Mouse (Mus musculus) E14TG2a.4 (cell line): ENCODE results near the gene Klrb1c.
"Not testable (repeated sequence)": the region's sequence is repeated elsewhere in the genome, so short reads cannot be mapped to it uniquely, and the experiment has no call there.

Source experiments
- CTCF ChIP-seq: conservative IDR thresholded peaks from 2 replicates; pipeline ENCODE4 v1.5.1; 2014; ENCODE audit warnings: low read length
- NANOG ChIP-seq: IDR thresholded peaks from 2 replicates; pipeline ENCODE4 v1.6.1; 2014; ENCODE audit warnings: borderline replicate concordance, low read length, mixed read lengths
- POU5F1 ChIP-seq: IDR thresholded peaks from 2 replicates; pipeline ENCODE4 v1.6.1; 2014; ENCODE audit warnings: low read length, borderline replicate concordance

DNA sequence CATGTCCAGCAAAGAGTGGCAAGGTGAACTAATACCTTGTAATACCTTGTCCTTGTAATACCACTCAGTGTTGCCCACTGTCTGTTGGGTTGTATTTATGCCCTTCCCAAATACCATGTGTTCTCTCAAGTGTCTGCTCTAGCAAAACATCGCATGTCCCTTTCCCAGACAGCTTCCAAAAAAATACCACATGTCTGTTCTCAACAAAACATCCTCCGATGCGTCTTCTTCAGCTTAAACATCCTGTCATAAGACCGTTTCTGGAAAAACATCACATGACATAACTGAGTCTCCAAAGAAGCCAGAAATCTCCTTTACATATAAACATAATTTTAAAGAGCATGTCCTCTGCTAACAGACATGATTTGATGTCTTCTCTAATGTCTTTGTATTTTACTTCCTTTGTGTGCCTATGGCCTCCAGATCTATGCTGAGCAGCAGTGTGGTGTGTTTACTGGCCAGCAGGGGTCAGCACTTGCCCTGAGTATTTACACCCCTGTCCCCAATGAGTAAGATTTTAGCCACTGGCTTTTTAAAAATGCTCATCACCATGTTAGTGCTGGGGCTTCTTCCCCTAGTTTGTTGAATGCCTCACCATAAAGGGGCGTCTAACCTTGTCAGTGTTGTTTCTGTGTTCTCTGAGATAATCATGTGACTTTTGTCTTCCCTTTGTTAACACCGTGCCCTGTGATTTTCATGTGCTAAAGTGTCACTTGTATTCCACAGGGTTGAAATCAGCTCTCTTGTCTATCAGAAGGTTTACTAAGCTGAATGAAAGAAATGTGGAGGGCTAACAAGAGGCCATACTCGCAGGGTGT is 16.0 kb upstream of the Klrb1c start:
- peak; percentile 41 for TF ChIP-seq CTCF
- TF ChIP-seq NANOG, POU5F1: not testable (repeated sequence)
